ENCODE assay signal across 32 mouse cellular contexts in genomic region chr6:106750291-106750690, GRCm38 (mm10). TPM values are rescaled to one million over a fixed set of nuclear protein-coding genes. Genes with fewer than 3 reads are reported as not detected.
DNase-seq lines count a peak whose midpoint lies in the region; ATAC-seq and TF ChIP-seq lines count a peak whose summit lies in the region.
"Had no signal": no experiment of that assay in that cellular context is flagged by ENCODE, and none has a peak within 500 bp of the region (broad histone marks: within the 10 kb centered on the region; RNA-seq: fewer than 3 reads in every experiment).

No protein-coding gene starts in this region.

- no peaks in the 10 kb centered on the region for H3K27me3 ChIP-seq in midbrain, postnatal 0 days (ENCODE audit: insufficient read depth, low read length)
- no peaks in the 10 kb centered on the region for H3K27me3 ChIP-seq in midbrain, embryonic 16.5 days (ENCODE audit: control insufficient read depth, insufficient read depth, low read depth, low read length)
- no peaks in the 10 kb centered on the region for H3K27me3 ChIP-seq in forebrain, embryonic 10.5 days (ENCODE audit: poor library complexity, severe bottlenecking)
- H3K27me3 ChIP-seq: embryonic facial prominence, embryonic 12.5 days; forebrain, embryonic 15.5 days; heart, embryonic 13.5 days; kidney, embryonic 15.5 days; liver, embryonic 13.5 days; neural tube, embryonic 13.5 days had no signal

- no peak overlapping the region for H3K4me3 ChIP-seq in midbrain, postnatal 0 days (ENCODE audit: low read depth, low read length)
- no peak overlapping the region for H3K4me3 ChIP-seq in midbrain, embryonic 16.5 days (ENCODE audit: low read depth, low read length)
- H3K4me3 ChIP-seq in forebrain, embryonic 10.5 days = no peak overlapping the region
- H3K4me3 ChIP-seq: embryonic facial prominence, embryonic 12.5 days; erythroblast, embryonic 14.5 days; forebrain, embryonic 15.5 days; heart, embryonic 13.5 days; kidney, embryonic 15.5 days; limb, embryonic 13.5 days; liver, embryonic 13.5 days; myocyte; neural tube, embryonic 13.5 days had no signal

- no peaks in the 10 kb centered on the region for H3K4me1 ChIP-seq in midbrain, postnatal 0 days (ENCODE audit: insufficient read depth, low read length)
- H3K4me1 ChIP-seq in midbrain, embryonic 16.5 days (ENCODE audit: control insufficient read depth, insufficient read depth, low read length) = no peaks in the 10 kb centered on the region
- no peaks in the 10 kb centered on the region for H3K4me1 ChIP-seq in forebrain, embryonic 10.5 days
- H3K4me1 ChIP-seq: embryonic facial prominence, embryonic 12.5 days; forebrain, embryonic 15.5 days; heart, embryonic 13.5 days; kidney, embryonic 15.5 days; limb, embryonic 13.5 days; liver, embryonic 13.5 days; neural tube, embryonic 13.5 days had no signal

- no peak overlapping the region for H3K27ac ChIP-seq in midbrain, postnatal 0 days (ENCODE audit: low read depth, low read length)
- H3K27ac ChIP-seq in midbrain, embryonic 16.5 days (ENCODE audit: low read length) = no peak overlapping the region
- H3K27ac ChIP-seq in forebrain, embryonic 10.5 days = no peak overlapping the region
- H3K27ac ChIP-seq: embryonic facial prominence, embryonic 12.5 days; forebrain, embryonic 15.5 days; heart, embryonic 13.5 days; kidney, embryonic 15.5 days; limb, embryonic 13.5 days; liver, embryonic 13.5 days; neural tube, embryonic 13.5 days had no signal

- WGBS in midbrain, postnatal 0 days = 84% methylated on average over 7 of the region's 7 CpGs
- 87% methylated on average over 7 of the region's 7 CpGs for WGBS in midbrain, embryonic 16.5 days
- WGBS in forebrain, embryonic 10.5 days = 91% methylated on average over 7 of the region's 7 CpGs

- no peaks in the 10 kb centered on the region for H3K36me3 ChIP-seq in midbrain, postnatal 0 days (ENCODE audit: insufficient read depth, low read length)
- no peaks in the 10 kb centered on the region for H3K36me3 ChIP-seq in midbrain, embryonic 16.5 days (ENCODE audit: control insufficient read depth, insufficient read depth, low read length)
- no peaks in the 10 kb centered on the region for H3K36me3 ChIP-seq in forebrain, embryonic 10.5 days (replicated peaks)
- H3K36me3 ChIP-seq: embryonic facial prominence, embryonic 12.5 days; forebrain, embryonic 15.5 days; heart, embryonic 13.5 days; kidney, embryonic 15.5 days; limb, embryonic 13.5 days; liver, embryonic 13.5 days; neural tube, embryonic 13.5 days had no signal

- no peak overlapping the region for H3K4me2 ChIP-seq in midbrain, postnatal 0 days (ENCODE audit: low read depth, low read length, poor library complexity, severe bottlenecking)
- no peak overlapping the region for H3K4me2 ChIP-seq in midbrain, embryonic 16.5 days (ENCODE audit: low read length)
- H3K4me2 ChIP-seq: embryonic facial prominence, embryonic 12.5 days; forebrain, embryonic 15.5 days; heart, embryonic 13.5 days; kidney, embryonic 15.5 days; limb, embryonic 13.5 days; liver, embryonic 13.5 days; lung, embryonic 14.5 days; neural tube, embryonic 13.5 days had no signal

- H3K9me3 ChIP-seq in midbrain, postnatal 0 days (ENCODE audit: low read length) = no peaks in the 10 kb centered on the region
- no peaks in the 10 kb centered on the region for H3K9me3 ChIP-seq in midbrain, embryonic 16.5 days (replicated peaks; ENCODE audit: control insufficient read depth, low read length, poor library complexity, severe bottlenecking)
- no peaks in the 10 kb centered on the region for H3K9me3 ChIP-seq in forebrain, embryonic 10.5 days
- H3K9me3 ChIP-seq: embryonic facial prominence, embryonic 12.5 days; forebrain, embryonic 15.5 days; heart, embryonic 13.5 days; kidney, embryonic 15.5 days; limb, embryonic 13.5 days; liver, embryonic 13.5 days; neural tube, embryonic 13.5 days had no signal

- no peak overlapping the region for H3K9ac ChIP-seq in midbrain, postnatal 0 days (replicated peaks; ENCODE audit: low read length, poor library complexity, severe bottlenecking)
- H3K9ac ChIP-seq in midbrain, embryonic 16.5 days (ENCODE audit: low read depth, low read length) = no peak overlapping the region
- H3K9ac ChIP-seq: embryonic facial prominence, embryonic 12.5 days; forebrain, embryonic 15.5 days; heart, embryonic 13.5 days; kidney, embryonic 15.5 days; limb, embryonic 13.5 days; liver, embryonic 13.5 days; lung, embryonic 14.5 days; neural tube, embryonic 13.5 days had no signal

- no peak for ATAC-seq in midbrain, postnatal 0 days (ENCODE audit: low FRiP score)
- ATAC-seq in midbrain, embryonic 16.5 days = no peak
- ATAC-seq in granulocyte monocyte progenitor cell, adult 5-6 weeks (replicated peaks; ENCODE audit: poor library complexity, severe bottlenecking) = peak; percentile 89
- ATAC-seq: forebrain, embryonic 15.5 days had no signal

- no peak for TF ChIP-seq CTCF in midbrain, postnatal 0 days (IDR thresholded peaks at IDR 0.05)

- DNase-seq in midbrain, postnatal 0 days (ENCODE audit: low spot score) = peak; percentile 6
- DNase-seq in R1 (ENCODE audit: low read depth, low spot score) = peak; percentile 13
- no peak for DNase-seq in gastrocnemius, postnatal 10 days
- DNase-seq in forebrain, embryonic 10.5 days (ENCODE audit: extremely low spot score, low spot score) = no peak
- DNase-seq in layer of hippocampus, adult 9-11 months = no peak
- DNase-seq: adrenal gland, postnatal 25 days; cerebellum, adult 11 months; cerebellum, adult 9-11 months; heart, adult 18-20 months; kidney, adult 11 months; kidney, postnatal 4 days; liver, embryonic 13.5 days; lung, embryonic 14.5 days; midbrain, embryonic 14.5 days; right cerebral cortex, adult 18-20 months; thymus, postnatal 14 days had no signal

RNA-seq across cellular contexts. Expression of gene Il5ra, which starts 1.5 kb away (rescaled TPM):
- total RNA-seq in midbrain, postnatal 0 days (2014; rRNA removed) = not detected in 2 replicates
- 0.04 and 0.06 TPM in 2 replicates for polyA plus RNA-seq in midbrain, postnatal 0 days (2015; fragmentation: Nextera tagmentation; extraction: Ambion mirVana)
- polyA plus RNA-seq in midbrain, embryonic 16.5 days (2015; fragmentation: Nextera tagmentation; extraction: Ambion mirVana) = 0.17 TPM in 1 of 2 replicates, not detected in the other
- not detected in 2 replicates for total RNA-seq in granulocyte monocyte progenitor cell, adult 5-6 weeks (2014; fragmentation: Nextera tagmentation)
- total RNA-seq in granulocyte monocyte progenitor cell, adult 5-6 weeks (2017) = 0.15 and 1.4 TPM in 2 replicates
- total RNA-seq in gastrocnemius, postnatal 10 days (2021) = not detected
- not detected in 2 replicates for polyA plus RNA-seq in forebrain, embryonic 10.5 days (2016; fragmentation: Nextera tagmentation; extraction: Ambion mirVana)
- total RNA-seq: adrenal gland, postnatal 25 days; gastrocnemius, adult 8-10 months; heart, postnatal 25 days; left cerebral cortex, adult 18-20 months; left cerebral cortex, postnatal 25 days; megakaryocyte-erythroid progenitor cell, adult 5-6 weeks had no signal
- polyA plus RNA-seq: embryonic facial prominence, embryonic 12.5 days; erythroblast, embryonic 14.5 days; heart, embryonic 13.5 days; limb, embryonic 13.5 days; lung, embryonic 14.5 days; midbrain, embryonic 14.5 days; myocyte; neural tube, embryonic 13.5 days; stomach, embryonic 14.5 days had no signal

RNA-seq across cellular contexts. Expression of gene Trnt1, which starts 18.6 kb away (rescaled TPM):
- total RNA-seq in midbrain, postnatal 0 days (2014; rRNA removed) = 20.8 and 34.5 TPM in 2 replicates
- 51.5 and 54.8 TPM in 2 replicates for polyA plus RNA-seq in midbrain, postnatal 0 days (2015; fragmentation: Nextera tagmentation; extraction: Ambion mirVana)
- 61.2 and 68.3 TPM in 2 replicates for polyA plus RNA-seq in midbrain, embryonic 16.5 days (2015; fragmentation: Nextera tagmentation; extraction: Ambion mirVana)
- total RNA-seq in granulocyte monocyte progenitor cell, adult 5-6 weeks (2014; fragmentation: Nextera tagmentation) = 41.2 and 45.9 TPM in 2 replicates
- 103 and 109 TPM in 2 replicates for total RNA-seq in granulocyte monocyte progenitor cell, adult 5-6 weeks (2017)
- total RNA-seq in gastrocnemius, postnatal 10 days (2021) = 10 to 100 TPM; 28.6 to 29.5 TPM
- 74.8 and 79.1 TPM in 2 replicates for polyA plus RNA-seq in forebrain, embryonic 10.5 days (2016; fragmentation: Nextera tagmentation; extraction: Ambion mirVana)

RNA-seq across cellular contexts. Expression of gene Crbn, which starts 49.6 kb away (rescaled TPM):
- 48.0 and 53.1 TPM in 2 replicates for total RNA-seq in midbrain, postnatal 0 days (2014; rRNA removed)
- polyA plus RNA-seq in midbrain, postnatal 0 days (2015; fragmentation: Nextera tagmentation; extraction: Ambion mirVana) = 51.2 and 53.8 TPM in 2 replicates
- 62.0 and 63.6 TPM in 2 replicates for polyA plus RNA-seq in midbrain, embryonic 16.5 days (2015; fragmentation: Nextera tagmentation; extraction: Ambion mirVana)
- total RNA-seq in granulocyte monocyte progenitor cell, adult 5-6 weeks (2014; fragmentation: Nextera tagmentation) = 17.0 and 24.8 TPM in 2 replicates
- total RNA-seq in granulocyte monocyte progenitor cell, adult 5-6 weeks (2017) = 42.7 and 42.8 TPM in 2 replicates
- 10 to 100 TPM; 31.4 to 33.6 TPM for total RNA-seq in gastrocnemius, postnatal 10 days (2021)
- polyA plus RNA-seq in forebrain, embryonic 10.5 days (2016; fragmentation: Nextera tagmentation; extraction: Ambion mirVana) = 40.8 and 43.3 TPM in 2 replicates

Comparison
In these comparisons a context has a peak if more than half of its experiments do, and no peak if none do; other contexts are left out.
1. DNase-seq: peak in midbrain, postnatal 0 days (single experiment) and R1 (single experiment); none in gastrocnemius, postnatal 10 days (single experiment), forebrain, embryonic 10.5 days (single experiment) and layer of hippocampus, adult 9-11 months (single experiment).